Mouse (Mus musculus) right cerebral cortex, postnatal 4 days (tissue): ENCODE measurements around the gene Ctdsp2.

Experiments
- DNase-seq: peaks from one replicate; pipeline ENCODE4 v3.0.0-alpha.2; 2022

The Ctdsp2 gene

GRCm38 (mm10) chr10:126963821-126964220 is 14.7 kb upstream of the Ctdsp2 start:
- DNase-seq = no peak

DNA sequence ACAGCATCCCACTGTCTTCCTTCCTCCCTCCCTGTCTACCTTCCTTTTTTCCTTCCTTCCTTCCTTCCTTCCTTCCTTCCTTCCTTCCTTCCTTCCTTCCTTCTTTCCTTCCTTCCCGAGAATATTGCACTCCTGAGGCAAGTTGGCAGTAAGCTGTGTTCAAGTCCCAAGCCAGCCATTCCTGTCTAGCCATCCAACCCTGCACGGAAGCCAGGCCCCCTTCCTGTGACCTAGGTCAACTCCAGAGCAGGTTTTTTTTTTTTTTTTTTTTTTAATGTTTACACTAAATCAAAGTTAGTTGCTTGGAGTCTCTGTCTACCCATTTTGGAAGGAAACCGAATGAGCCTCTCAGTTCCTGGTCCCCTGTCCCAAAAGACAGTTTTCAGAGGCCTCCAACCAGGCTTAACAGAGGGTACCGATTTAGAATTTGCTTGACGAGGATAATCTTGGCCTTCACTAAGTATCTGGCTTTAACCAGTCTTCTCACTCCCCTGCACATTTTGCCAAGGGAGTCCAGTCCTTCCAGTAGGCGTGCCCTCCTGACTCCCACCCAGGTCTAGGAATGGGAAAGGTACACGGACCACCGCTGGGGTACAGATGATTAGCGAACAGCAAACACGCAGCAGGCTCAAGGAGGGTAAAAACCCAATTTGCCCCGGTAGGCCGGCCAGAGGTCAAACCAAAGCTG is 7.0 kb upstream of the Ctdsp2 start:
- DNase-seq = no peak

DNA sequence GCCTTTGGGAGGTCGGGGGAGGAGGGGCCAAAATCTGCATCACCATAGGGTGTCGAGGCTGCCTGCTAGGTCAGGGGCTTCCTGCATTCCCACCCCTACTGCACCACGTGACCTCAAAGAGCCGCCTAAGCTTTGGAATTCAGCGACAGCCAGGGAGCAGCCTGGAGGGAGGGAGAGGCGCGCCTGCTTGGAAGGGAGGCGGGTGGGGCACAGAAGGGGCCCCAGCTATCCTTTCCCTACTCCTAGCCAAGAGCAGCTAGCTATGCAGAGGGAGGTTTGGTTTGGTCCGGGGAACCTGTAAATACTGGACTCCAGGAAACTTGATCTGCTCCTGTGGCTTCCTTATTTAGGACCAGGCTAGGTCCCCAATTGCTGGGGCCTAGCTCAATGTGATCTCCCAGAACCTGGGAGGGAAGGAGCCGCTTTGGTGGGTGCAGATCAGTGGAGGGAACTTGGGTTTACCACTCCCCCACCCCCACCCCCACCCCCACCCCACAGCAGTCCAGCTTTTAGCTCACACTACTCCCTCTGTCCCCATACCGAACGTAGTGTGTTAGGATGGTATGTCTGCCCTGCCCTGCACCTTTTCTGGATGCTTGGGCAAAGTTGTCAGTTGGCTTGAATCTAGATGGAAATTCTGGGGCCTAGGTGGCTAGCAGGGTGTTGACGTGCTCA is 6.3 kb upstream of the Ctdsp2 start:
- DNase-seq = no peak

DNA sequence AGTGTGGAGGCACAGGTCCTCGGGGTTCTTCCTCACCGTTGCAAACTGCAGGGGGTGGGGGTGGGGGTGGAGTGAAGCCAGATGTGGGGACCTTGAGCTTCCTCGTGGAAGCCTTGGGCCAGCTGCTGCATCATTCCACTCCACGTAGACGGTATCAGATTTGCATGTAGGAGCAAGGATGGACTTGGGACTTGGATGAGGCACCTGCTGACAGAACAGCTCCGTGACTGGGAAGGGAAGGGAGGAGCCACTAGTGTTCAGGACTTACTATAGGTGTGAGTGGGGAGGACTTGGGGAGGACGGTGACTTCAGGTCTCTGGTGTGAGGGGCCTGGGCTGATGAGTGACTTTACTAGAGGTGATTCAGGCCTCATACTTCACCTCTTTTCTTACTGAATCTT is 5.5 kb upstream of the Ctdsp2 start:
- DNase-seq = no peak

GRCm38 (mm10) chr10:126975706-126976105 is 2.8 kb upstream of the Ctdsp2 start:
- no peak for DNase-seq

DNA sequence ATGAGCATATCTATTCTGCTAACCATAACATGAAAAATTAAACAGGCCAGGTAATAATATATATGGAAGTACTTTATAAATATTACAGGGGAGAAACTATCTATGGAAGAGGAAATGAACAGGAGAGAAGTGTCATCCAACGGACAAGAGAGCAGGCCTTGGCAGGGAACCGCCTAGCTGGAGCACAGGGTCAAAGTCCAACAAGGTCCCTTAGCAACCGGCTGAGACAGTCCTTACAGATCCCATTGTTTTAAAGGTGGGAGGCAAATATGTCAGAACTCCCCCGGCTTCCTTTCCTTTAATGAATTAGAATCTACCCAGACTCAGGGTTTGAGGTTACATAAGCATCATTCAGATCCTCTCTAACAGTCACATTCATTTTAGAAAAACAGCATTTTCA is 1.4 kb upstream of the Ctdsp2 start:
- DNase-seq = no peak

DNA sequence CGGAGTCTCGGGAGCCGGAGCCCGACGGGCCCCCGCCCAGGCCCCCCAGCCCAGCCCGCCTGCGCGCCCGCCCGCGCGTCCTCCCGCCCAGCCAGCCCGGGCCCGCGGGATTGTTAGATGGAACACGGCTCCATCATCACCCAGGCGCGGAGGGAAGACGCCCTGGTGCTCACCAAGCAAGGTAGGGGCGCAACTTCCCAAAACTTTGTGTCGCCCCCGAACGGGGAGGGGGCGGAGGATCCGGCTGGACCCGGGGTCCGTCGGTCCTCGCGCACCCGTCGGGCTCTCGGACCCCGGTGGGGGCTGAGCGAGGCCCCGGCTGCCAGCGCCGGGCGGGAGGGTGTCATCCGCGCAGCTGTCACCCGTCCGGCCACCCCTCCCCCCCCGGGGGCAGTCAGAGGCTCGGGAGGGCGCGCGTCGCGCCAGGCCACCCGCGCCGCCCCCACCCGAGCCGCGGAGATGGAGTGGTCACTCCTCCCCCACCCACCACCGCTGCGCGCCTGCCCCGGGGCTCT is 661 bp downstream of the Ctdsp2 start:
- DNase-seq = peak; percentile 57

DNA sequence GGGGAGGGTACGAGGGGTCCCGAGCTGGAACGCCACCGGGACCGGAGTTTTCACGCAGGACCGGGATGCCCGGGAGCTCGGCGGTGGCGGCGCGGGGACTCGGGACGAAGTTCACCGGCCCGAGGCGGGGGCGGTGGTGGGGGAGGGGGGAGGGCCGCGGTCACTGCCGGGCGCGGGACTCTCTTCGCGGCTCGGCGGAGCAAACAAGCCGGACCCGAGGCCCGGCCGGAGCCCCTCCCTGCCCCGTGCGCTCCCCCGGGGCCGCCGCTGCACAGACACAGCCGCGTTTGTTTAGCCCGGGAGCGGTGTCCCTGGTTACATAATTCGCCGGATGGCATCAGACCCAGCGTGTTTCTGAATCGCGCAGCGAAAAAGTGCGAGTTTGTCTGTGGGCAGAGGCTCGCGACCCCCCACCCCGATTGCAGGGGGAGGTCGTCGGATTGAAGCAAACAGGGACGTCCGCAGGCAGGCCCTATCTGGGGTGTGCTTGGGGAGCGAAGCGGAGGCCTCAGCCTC is 1.2 kb downstream of the Ctdsp2 start:
- DNase-seq = peak; percentile 50

- DNase-seq = peak; percentile 68
Measured at GRCm38 (mm10) chr10:126980221-126980932, 1.9 kb downstream of the Ctdsp2 start.

DNA sequence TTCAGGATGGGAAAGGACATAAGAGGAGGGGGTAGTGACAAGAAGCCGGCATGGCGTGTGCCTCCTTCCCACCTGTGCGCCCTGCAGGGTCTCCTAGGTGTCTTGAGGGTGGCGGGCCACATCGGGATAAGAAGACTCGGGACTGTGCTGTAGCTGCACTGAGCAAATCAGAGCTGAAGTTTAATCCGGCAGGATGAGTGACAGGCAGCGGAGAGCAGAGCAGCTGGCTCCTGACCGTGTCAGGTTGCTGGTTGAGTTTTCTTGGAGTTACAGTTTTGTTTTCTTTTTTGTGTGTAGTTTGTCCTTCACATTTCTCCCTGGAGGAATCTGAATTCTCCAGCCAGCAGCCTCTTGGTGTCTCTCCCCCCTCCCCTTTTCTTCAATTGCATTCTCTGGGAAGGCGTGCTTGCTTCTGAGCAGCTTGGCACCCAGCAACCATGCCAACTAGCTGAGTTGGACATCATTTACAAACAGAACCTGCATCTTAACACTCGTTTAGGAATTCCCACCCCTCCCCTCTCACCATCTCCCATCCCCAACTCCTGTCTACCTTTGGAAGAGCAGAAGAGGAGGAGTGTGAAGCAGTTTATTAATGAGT is 2.5 kb downstream of the Ctdsp2 start:
- no peak for DNase-seq

GRCm38 (mm10) chr10:126981746-126982145 is 3.2 kb downstream of the Ctdsp2 start:
- DNase-seq = no peak

- no peak for DNase-seq
Measured at GRCm38 (mm10) chr10:126983193-126983725, 4.7 kb downstream of the Ctdsp2 start.

- DNase-seq = no peak
Measured at GRCm38 (mm10) chr10:126984189-126985004, 5.9 kb downstream of the Ctdsp2 start.

- no peak for DNase-seq
Measured at GRCm38 (mm10) chr10:126985127-126985526, 6.6 kb downstream of the Ctdsp2 start.

DNA sequence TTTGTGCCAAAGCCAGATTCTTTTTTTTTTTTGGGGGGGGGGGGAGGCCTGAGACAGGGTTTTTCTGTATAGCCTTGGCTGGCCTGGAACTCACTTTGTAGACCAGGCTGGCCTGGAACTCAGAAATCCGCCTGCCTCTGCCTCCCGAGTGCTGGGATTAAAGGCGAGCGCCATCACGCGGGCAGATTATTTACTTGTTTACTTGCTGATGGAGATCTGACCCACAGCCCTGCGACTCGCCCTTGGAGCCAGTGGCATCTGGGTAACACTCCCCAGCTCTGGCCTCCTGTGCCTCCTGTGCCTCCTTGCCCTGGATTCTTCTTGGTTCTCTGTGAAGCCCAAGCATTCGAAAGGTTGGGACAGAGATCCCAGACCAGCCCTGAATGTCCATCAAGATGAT is 7.1 kb downstream of the Ctdsp2 start:
- DNase-seq = no peak

GRCm38 (mm10) chr10:126986541-126986961 is 8.0 kb downstream of the Ctdsp2 start:
- DNase-seq = peak; percentile 68

GRCm38 (mm10) chr10:126987183-126988118 is 8.9 kb downstream of the Ctdsp2 start:
- no peak for DNase-seq

DNA sequence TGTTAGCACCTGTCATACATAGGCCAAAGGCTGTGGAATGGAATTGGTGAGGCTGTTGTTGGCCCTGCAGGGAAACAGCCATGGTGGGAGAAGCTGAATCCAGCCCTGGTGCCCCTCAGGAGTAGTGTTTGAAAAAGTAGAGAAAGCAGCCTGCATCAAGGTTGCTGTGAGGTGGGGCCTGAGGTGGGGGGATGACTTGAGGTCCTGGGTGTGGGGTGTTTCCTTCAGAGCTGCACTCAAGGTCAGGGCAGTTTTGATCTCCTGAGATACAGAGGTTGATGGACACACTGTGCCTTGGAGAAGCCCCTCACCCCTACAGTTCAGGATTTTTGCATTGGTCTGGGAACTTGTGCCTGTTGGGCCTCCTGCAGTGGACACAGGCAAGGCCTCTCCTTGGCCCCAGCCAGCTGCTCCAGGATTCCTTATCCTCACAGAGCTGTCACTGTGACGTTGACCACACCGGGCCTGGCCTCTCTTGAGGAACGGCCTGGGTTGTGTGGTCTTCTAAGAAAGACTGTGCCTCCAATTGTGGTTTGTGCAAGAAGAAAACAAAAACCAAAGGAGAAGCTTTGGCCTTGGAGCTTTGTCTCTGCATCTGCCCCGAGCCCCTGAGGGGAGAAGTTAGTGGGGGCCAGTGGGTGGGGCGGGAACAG is 10.1 kb downstream of the Ctdsp2 start:
- no peak for DNase-seq

DNA sequence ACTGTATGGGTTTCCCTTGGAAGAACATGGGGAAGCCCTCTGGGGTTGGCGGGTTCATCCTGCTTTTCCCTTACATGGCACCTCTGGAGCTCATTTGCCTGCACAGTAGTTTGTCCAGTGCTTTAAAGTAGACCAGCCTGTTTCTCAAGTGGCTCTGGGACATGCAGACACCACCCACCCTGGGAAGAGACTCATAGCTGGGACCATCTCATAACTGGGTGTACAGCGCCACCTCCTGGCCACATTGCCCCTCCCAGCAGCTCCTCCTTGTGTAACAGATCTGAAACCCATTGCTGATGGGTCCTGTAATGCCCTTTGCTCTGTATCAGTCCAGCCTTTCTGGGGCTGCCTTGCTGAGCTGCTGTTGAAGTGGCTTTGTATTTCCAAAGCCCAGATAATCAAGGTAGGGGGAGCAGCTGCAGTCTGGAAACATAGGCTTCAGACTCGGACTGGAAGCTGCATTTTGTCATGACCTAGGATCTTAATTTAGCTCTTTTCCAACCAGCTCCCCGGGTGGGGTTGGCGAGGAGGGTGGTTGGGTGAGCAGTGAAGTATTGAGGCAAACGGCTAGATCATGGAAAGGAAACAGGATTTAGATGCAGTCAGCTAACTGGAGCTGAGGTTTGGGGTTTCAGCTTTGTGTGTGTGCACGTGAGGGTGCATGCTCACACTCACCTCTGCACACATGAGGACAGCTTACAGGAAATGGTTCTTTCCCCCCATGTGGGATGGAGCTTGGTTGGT is 12.0 kb downstream of the Ctdsp2 start:
- peak; percentile 94 for DNase-seq
